Mouse (Mus musculus): ENCODE data around the gene Tcf7l2. TPM values are rescaled to one million over a fixed set of nuclear protein-coding genes. Genes with fewer than 3 reads are reported as not detected.

Gene Tcf7l2
- polyA plus RNA-seq, 1 experiment from 2014 or later = 729 TPM

GRCm38 (mm10) chr19:55865774-55866578 is 124.4 kb downstream of the Tcf7l2 start:
- Histone ChIP-seq H3K27me3 (replicated peaks) (no peaks in the 10 kb centered on the region), H3K27ac (no peak overlapping the region), H3K4me1 (0 out of 2 replicates have a peak, but pooled peaks cover 6% of the 10 kb centered on the region), H3K4me3 (no peak overlapping the region), H3K9ac (no peak overlapping the region), H3K4me2 (no peak overlapping the region), H3K9me3 (no peaks in the 10 kb centered on the region), H3K36me3 (replicated peaks) (no peaks in the 10 kb centered on the region)
- 83% methylated on average over 13 of the region's 13 CpGs for WGBS
- no peak for ATAC-seq (replicated peaks)

- WGBS = 82% methylated on average over 6 of the region's 6 CpGs
- no peak for ATAC-seq (replicated peaks)
Observed at GRCm38 (mm10) chr19:55867255-55867654, 125.6 kb downstream of the Tcf7l2 start.

DNA sequence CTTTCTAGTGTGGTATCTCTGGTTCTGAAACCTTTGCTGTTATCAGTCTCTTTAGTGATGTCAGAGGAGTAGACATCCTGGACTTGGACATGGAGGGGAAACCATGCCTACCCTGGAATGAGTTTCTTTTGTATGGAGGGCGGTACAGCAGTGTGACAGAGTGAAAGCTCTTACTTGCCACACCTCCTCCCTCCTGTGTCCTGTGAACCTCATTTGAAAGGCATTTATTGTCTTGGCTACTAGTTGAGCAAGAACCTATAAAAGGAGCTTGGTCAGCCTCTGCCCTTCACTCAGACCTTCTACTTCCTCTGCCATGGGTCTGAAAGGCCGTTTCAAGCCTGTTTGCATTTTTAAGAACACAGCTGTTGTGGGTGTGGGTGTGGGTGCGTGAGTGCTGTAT is 126.3 kb downstream of the Tcf7l2 start:
- H3K9ac ChIP-seq = no peak overlapping the region
- H3K36me3 ChIP-seq (replicated peaks) = no peaks in the 10 kb centered on the region
- 64% methylated on average over 3 of the region's 3 CpGs for WGBS
- H3K27me3 ChIP-seq (replicated peaks) = no peaks in the 10 kb centered on the region
- H3K4me1 ChIP-seq = peaks cover 14% of the 10 kb centered on the region; the same call in 1 of the 2 replicates
- H3K4me3 ChIP-seq = no peak overlapping the region
- no peak overlapping the region for H3K27ac ChIP-seq
- H3K4me2 ChIP-seq = no peak overlapping the region
- H3K9me3 ChIP-seq = no peaks in the 10 kb centered on the region
- ATAC-seq (replicated peaks) = no peak

More at GRCm38 (mm10) chr19:55867255-55867654, 125.6 kb downstream of the Tcf7l2 start:
- Histone ChIP-seq H3K4me2 (no peak overlapping the region), H3K9me3 (no peaks in the 10 kb centered on the region), H3K27me3 (replicated peaks) (no peaks in the 10 kb centered on the region), H3K27ac (no peak overlapping the region), H3K4me1 (peaks cover 14% of the 10 kb centered on the region; the same call in 1 of the 2 replicates), H3K9ac (no peak overlapping the region), H3K36me3 (replicated peaks) (no peaks in the 10 kb centered on the region), H3K4me3 (no peak overlapping the region)

- H3K27me3 ChIP-seq (replicated peaks) = no peaks in the 10 kb centered on the region
- H3K4me2 ChIP-seq = no peak overlapping the region
- no peak overlapping the region for H3K9ac ChIP-seq
- WGBS = 98% methylated on average over 4 of the region's 4 CpGs
- peaks cover 14% of the 10 kb centered on the region; the same call in 1 of the 2 replicates for H3K4me1 ChIP-seq
- H3K27ac ChIP-seq = no peak overlapping the region
- ATAC-seq (replicated peaks) = no peak
- no peaks in the 10 kb centered on the region for H3K9me3 ChIP-seq
- H3K4me3 ChIP-seq = no peak overlapping the region
- no peaks in the 10 kb centered on the region for H3K36me3 ChIP-seq (replicated peaks)
Observed at GRCm38 (mm10) chr19:55868597-55868996, 127.0 kb downstream of the Tcf7l2 start.

- ATAC-seq (replicated peaks) = no peak
- no peak overlapping the region for H3K4me2 ChIP-seq
- 69% methylated on average over 12 of the region's 12 CpGs for WGBS
- H3K4me3 ChIP-seq = no peak overlapping the region
- H3K9ac ChIP-seq = no peak overlapping the region
- no peaks in the 10 kb centered on the region for H3K9me3 ChIP-seq
- H3K27ac ChIP-seq = no peak overlapping the region
- H3K36me3 ChIP-seq (replicated peaks) = no peaks in the 10 kb centered on the region
- peaks cover 14% of the 10 kb centered on the region; the same call in 1 of the 2 replicates for H3K4me1 ChIP-seq
- no peaks in the 10 kb centered on the region for H3K27me3 ChIP-seq (replicated peaks)
Observed at GRCm38 (mm10) chr19:55870825-55871224, 129.2 kb downstream of the Tcf7l2 start.

- Histone ChIP-seq H3K9me3 (no peaks in the 10 kb centered on the region), H3K36me3 (replicated peaks) (no peaks in the 10 kb centered on the region), H3K4me2 (no peak overlapping the region), H3K27me3 (replicated peaks) (no peaks in the 10 kb centered on the region), H3K4me1 (peaks cover 14% of the 10 kb centered on the region; the same call in 1 of the 2 replicates), H3K27ac (no peak overlapping the region), H3K9ac (no peak overlapping the region), H3K4me3 (no peak overlapping the region)
- WGBS = 60% methylated on average over 3 of the region's 3 CpGs
- ATAC-seq (replicated peaks) = no peak
Observed at GRCm38 (mm10) chr19:55871496-55871895, 129.9 kb downstream of the Tcf7l2 start.

DNA sequence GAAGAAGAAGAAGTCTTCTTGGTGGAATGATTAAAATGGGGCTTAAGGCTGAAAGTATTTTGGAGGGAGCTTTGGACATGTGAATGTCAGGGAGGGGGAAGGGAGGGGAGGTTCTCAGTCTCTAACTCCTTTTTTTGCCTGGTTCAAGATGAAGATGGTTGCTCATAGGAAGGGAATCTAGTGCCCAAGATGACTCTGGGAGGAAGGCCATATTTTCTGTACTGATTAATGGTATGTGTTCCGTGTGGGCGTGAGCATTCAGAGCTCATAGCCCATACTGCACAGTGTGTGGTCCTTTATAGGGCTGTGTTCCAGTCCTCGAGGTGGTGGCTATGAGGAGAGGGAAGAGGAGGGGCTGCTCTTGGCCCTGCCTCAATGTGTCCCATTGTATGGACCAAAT is 131.6 kb downstream of the Tcf7l2 start:
- H3K27ac ChIP-seq = no peak overlapping the region
- no peak overlapping the region for H3K4me2 ChIP-seq
- peaks cover 22% of the 10 kb centered on the region for H3K4me1 ChIP-seq
- H3K9ac ChIP-seq = no peak overlapping the region
- H3K36me3 ChIP-seq (replicated peaks) = no peaks in the 10 kb centered on the region
- H3K27me3 ChIP-seq (replicated peaks) = no peaks in the 10 kb centered on the region
- WGBS = 74% methylated on average over 3 of the region's 3 CpGs
- no peaks in the 10 kb centered on the region for H3K9me3 ChIP-seq
- no peak overlapping the region for H3K4me3 ChIP-seq
- no peak for ATAC-seq (replicated peaks)

GRCm38 (mm10) chr19:55876501-55876900 is 134.9 kb downstream of the Tcf7l2 start:
- WGBS = 80% methylated on average over 3 of the region's 3 CpGs
- ATAC-seq (replicated peaks) = no peak
- Histone ChIP-seq H3K9me3 (no peaks in the 10 kb centered on the region), H3K27me3 (replicated peaks) (no peaks in the 10 kb centered on the region), H3K4me2 (no peak overlapping the region), H3K9ac (no peak overlapping the region), H3K36me3 (replicated peaks) (no peaks in the 10 kb centered on the region), H3K27ac (no peak overlapping the region), H3K4me3 (no peak overlapping the region), H3K4me1 (peaks cover 29% of the 10 kb centered on the region)

DNA sequence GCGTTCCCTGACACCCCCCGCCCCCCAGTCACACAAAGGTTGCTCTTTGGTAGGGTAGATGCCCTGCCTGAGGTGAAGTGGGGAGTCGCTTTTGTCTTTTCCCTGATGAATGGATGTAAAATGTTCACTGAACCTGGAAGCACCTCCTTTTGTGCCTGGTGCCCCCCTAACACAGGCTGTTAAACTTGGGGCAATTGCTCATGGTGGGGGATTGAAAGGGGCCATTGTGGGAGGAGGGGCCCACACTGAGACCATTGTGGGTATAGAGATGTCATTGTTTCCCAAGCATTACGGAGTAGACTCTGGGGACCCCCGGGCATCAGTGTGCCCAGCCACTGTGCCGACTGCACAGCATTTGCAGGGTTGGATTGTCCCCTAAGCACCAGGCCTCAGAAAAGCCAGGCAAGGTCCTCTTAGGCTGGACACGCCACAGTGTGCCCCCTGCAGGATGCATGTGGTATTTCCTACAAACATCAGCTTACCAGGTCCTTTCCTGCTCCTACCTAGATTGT is 135.8 kb downstream of the Tcf7l2 start:
- no peaks in the 10 kb centered on the region for H3K36me3 ChIP-seq (replicated peaks)
- H3K27ac ChIP-seq = 0 out of 2 replicates have a peak overlapping the region, but pooled peaks have one; percentile 12
- H3K9me3 ChIP-seq = no peaks in the 10 kb centered on the region
- WGBS = 25% methylated on average over 7 of the region's 7 CpGs
- no peak overlapping the region for H3K9ac ChIP-seq
- peak; percentile 41; the same call in 1 of the 2 replicates for ATAC-seq (replicated peaks)
- no peaks in the 10 kb centered on the region for H3K27me3 ChIP-seq (replicated peaks)
- peaks cover 26% of the 10 kb centered on the region for H3K4me1 ChIP-seq
- H3K4me2 ChIP-seq = no peak overlapping the region
- no peak overlapping the region for H3K4me3 ChIP-seq

GRCm38 (mm10) chr19:55880664-55881359 is 139.2 kb downstream of the Tcf7l2 start:
- Histone ChIP-seq H3K9ac (0 out of 2 replicates have a peak overlapping the region, but pooled peaks have one; percentile 6), H3K4me2 (peak overlapping the region; percentile 20; the same call in 1 of the 2 replicates), H3K9me3 (no peaks in the 10 kb centered on the region), H3K4me3 (no peak overlapping the region), H3K4me1 (peaks cover 36% of the 10 kb centered on the region), H3K36me3 (replicated peaks) (no peaks in the 10 kb centered on the region), H3K27ac (peak overlapping the region; percentile 67), H3K27me3 (replicated peaks) (no peaks in the 10 kb centered on the region)
- ATAC-seq (replicated peaks) = peak; percentile 46
- WGBS = 29% methylated on average over 13 of the region's 13 CpGs

- ATAC-seq (replicated peaks) = no peak
- Histone ChIP-seq H3K4me1 (peaks cover 13% of the 10 kb centered on the region), H3K27ac (peak overlapping the region; percentile 78), H3K4me2 (peak overlapping the region; percentile 26; the same call in 1 of the 2 replicates), H3K9me3 (no peaks in the 10 kb centered on the region), H3K36me3 (replicated peaks) (no peaks in the 10 kb centered on the region), H3K4me3 (no peak overlapping the region), H3K9ac (no peak overlapping the region), H3K27me3 (replicated peaks) (no peaks in the 10 kb centered on the region)
- WGBS = 48% methylated on average over 14 of the region's 14 CpGs
Observed at GRCm38 (mm10) chr19:55886536-55886935, 144.9 kb downstream of the Tcf7l2 start.

DNA sequence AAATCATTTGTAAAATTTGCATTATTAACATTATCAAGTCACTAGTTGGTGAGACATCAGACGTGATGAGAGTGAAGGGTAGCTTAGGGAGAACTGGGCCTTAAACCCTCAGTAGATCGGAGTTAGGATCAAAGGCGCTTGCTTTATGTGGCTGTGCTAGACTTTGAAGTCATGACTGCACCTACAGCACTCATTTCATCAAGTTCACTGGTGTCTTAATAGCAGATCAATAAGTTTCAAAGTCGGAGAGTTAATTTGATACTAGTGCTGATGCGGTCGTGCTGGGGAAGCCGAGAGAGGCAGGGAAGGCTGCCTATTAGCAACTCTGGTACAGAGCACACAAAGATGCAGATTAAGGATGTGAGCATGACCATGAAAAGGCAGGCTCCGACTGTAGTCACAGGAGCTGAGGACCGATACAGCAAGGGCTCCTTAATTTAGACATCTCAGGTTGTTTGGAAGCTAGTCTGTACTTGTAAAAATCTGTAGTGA is 150.1 kb downstream of the Tcf7l2 start:
- no peak; the same call in 1 of the 2 replicates for ATAC-seq (replicated peaks)
- Histone ChIP-seq H3K27ac (peak overlapping the region; percentile 86), H3K4me3 (no peak overlapping the region), H3K4me2 (peak overlapping the region; percentile 37), H3K4me1 (peaks cover 21% of the 10 kb centered on the region), H3K27me3 (replicated peaks) (no peaks in the 10 kb centered on the region), H3K36me3 (replicated peaks) (no peaks in the 10 kb centered on the region), H3K9me3 (no peaks in the 10 kb centered on the region), H3K9ac (peak overlapping the region; percentile 40)
- WGBS = 37% methylated on average over 9 of the region's 9 CpGs
